ENCODE assay signal across 10 mouse cellular contexts in the genomic region with DNA sequence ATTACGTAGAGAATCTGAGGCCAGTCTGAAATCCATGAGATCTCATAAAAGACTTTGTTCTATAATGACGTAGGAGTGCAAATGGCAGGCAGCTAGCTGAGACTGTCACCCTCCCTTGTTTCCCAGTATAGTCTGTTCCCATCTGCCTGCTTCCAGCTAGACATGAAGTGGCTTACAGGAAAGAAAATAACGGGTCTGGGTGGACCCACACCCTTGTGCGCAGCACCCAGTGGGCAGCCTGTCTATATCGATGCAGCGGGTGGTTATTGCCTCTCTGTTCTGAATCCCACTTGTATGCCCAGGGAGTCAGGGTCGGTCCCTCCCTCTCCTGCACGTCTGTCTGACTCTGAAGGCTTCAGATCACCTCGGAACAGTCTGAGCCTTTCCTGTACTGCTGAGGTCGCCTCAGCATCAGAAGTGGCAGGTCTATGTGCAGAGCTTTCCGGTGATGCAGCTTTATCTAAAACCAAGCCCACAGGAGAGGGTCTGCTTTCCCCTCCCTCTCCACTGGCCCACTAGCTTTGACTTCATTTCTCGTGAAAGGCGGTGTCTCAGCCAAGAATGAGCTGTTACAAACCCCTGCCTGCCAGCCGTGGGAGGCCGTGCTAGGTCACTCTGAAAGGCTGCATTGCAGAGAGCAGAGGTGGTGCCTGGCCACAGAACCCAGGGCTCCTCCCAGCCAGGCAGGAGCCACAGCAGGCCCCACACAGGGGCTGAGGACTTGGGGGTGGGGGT. TPM values are rescaled to one million over a fixed set of nuclear protein-coding genes. Genes with fewer than 3 reads are reported as not detected.
DNase-seq lines count a peak whose midpoint lies in the region; ATAC-seq and TF ChIP-seq lines count a peak whose summit lies in the region.
"Had no signal": no experiment of that assay in that cellular context is flagged by ENCODE, and none has a peak within 500 bp of the region (broad histone marks: within the 10 kb centered on the region; RNA-seq: fewer than 3 reads in every experiment).

No protein-coding gene starts in this region.

- TF ChIP-seq EP300 in heart, postnatal 0 days (IDR thresholded peaks at IDR 0.05; ENCODE audit: low read depth): no peak

- no peak for ATAC-seq in heart, postnatal 0 days (ENCODE audit: insufficient read depth, low read depth)
- ATAC-seq in liver, embryonic 13.5 days (ENCODE audit: low read depth): no peak

- H3K9me3 ChIP-seq in heart, postnatal 0 days (replicated peaks; ENCODE audit: control insufficient read depth, low read length): no peaks in the 10 kb centered on the region
- no peaks in the 10 kb centered on the region for H3K9me3 ChIP-seq in liver, embryonic 13.5 days (replicated peaks)

- peaks cover 88% of the 10 kb centered on the region for H3K36me3 ChIP-seq in heart, postnatal 0 days (replicated peaks; ENCODE audit: control insufficient read depth, insufficient read depth, low read length)
- peaks cover 99% of the 10 kb centered on the region for H3K36me3 ChIP-seq in liver, embryonic 13.5 days

- TF ChIP-seq POLR2A in cerebellum, adult 2 months (IDR thresholded peaks at IDR 0.05; ENCODE audit: borderline replicate concordance, insufficient read depth, low read length): no peak

- peak overlapping the region; percentile 61 for H3K27ac ChIP-seq in cerebellum, adult 2 months (ENCODE audit: insufficient read depth, low read length)
- peak overlapping the region; percentile 48 for H3K27ac ChIP-seq in heart, postnatal 0 days (ENCODE audit: low read depth)
- H3K27ac ChIP-seq in liver, embryonic 13.5 days: peak overlapping the region; percentile 14; the same call in 1 of the 2 replicates
- H3K27ac ChIP-seq: liver, embryonic 14.5 days had no signal

- H3K9ac ChIP-seq in heart, postnatal 0 days (replicated peaks; ENCODE audit: low read depth, low read length): no peak overlapping the region
- H3K9ac ChIP-seq in liver, embryonic 13.5 days: no peak overlapping the region
- H3K9ac ChIP-seq: liver, embryonic 14.5 days had no signal

- WGBS in cerebellum, adult 2 months: 37% methylated on average over 15 of the region's 15 CpGs
- WGBS in heart, postnatal 0 days: 61% methylated on average over 15 of the region's 15 CpGs
- 81% methylated on average over 15 of the region's 15 CpGs for WGBS in liver, embryonic 13.5 days (ENCODE audit: insufficient replicate concordance)

- H3K4me1 ChIP-seq in cerebellum, adult 2 months (ENCODE audit: control insufficient read depth, insufficient read depth, low read length): peaks cover 46% of the 10 kb centered on the region
- H3K4me1 ChIP-seq in heart, postnatal 0 days (ENCODE audit: control insufficient read depth, insufficient read depth): no peaks in the 10 kb centered on the region
- peaks cover 57% of the 10 kb centered on the region for H3K4me1 ChIP-seq in liver, embryonic 13.5 days (replicated peaks)

- DNase-seq in cerebellum, adult 2 months: peak; percentile 48 to 61
- no peak for DNase-seq in cerebellum, adult 11 months
- DNase-seq in left cerebral cortex, adult 18-20 months (ENCODE audit: low spot score in 2 of 2): peak; percentile 30 to 59
- DNase-seq in left cerebral cortex, adult 8-10 months (ENCODE audit: low spot score in 2 of 2): no peak
- DNase-seq in heart, postnatal 0 days (ENCODE audit: low spot score): no peak
- no peak for DNase-seq in liver, embryonic 13.5 days
- no peak for DNase-seq in gastrocnemius, postnatal 4 days (ENCODE audit: low spot score in 2 of 2)
- no peak for DNase-seq in urinary bladder, adult 2 months (ENCODE audit: low spot score)
- DNase-seq: thymus, postnatal 4 days had no signal

- H3K4me3 ChIP-seq in cerebellum, adult 2 months (replicated peaks; ENCODE audit: insufficient read depth, low read depth, low read length): no peak overlapping the region
- no peak overlapping the region for H3K4me3 ChIP-seq in heart, postnatal 0 days (ENCODE audit: low read depth, low read length)
- no peak overlapping the region for H3K4me3 ChIP-seq in liver, embryonic 13.5 days (replicated peaks)

- TF ChIP-seq CTCF in cerebellum, adult 2 months (IDR thresholded peaks at IDR 0.05; ENCODE audit: borderline replicate concordance, insufficient read depth, low read depth, low read length): no peak
- TF ChIP-seq CTCF in heart, postnatal 0 days (IDR thresholded peaks at IDR 0.05; ENCODE audit: low read depth): no peak

- no peaks in the 10 kb centered on the region for H3K27me3 ChIP-seq in cerebellum, adult 2 months (ENCODE audit: control insufficient read depth, insufficient read depth, low read length)
- H3K27me3 ChIP-seq in heart, postnatal 0 days (ENCODE audit: control insufficient read depth, insufficient read depth, low read length): no peaks in the 10 kb centered on the region
- H3K27me3 ChIP-seq in liver, embryonic 13.5 days: no peaks in the 10 kb centered on the region

- no peak overlapping the region for H3K4me2 ChIP-seq in heart, postnatal 0 days (ENCODE audit: low read depth, low read length)
- H3K4me2 ChIP-seq in liver, embryonic 13.5 days: no peak overlapping the region

RNA-seq across cellular contexts. Expression of a gene that starts 12.9 kb away (rescaled TPM):
- 59.1 and 61.6 TPM in 2 replicates for polyA plus RNA-seq in cerebellum, adult 2 months (2012; rRNA removed)
- total RNA-seq in left cerebral cortex, adult 18-20 months (2021): 10 to 100 TPM; 61.5 to 64.2 TPM
- 10 to 100 TPM; 46.3 to 56.1 (median 53.9) TPM for total RNA-seq in left cerebral cortex, adult 8-10 months (2022)
- 71.9 and 82.9 TPM in 2 replicates for total RNA-seq in heart, postnatal 0 days (2014; rRNA removed; ENCODE audit: low replicate concordance)
- 26.0 and 27.7 TPM in 2 replicates for polyA plus RNA-seq in heart, postnatal 0 days (2015; fragmentation: Nextera tagmentation; extraction: Ambion mirVana)
- polyA plus RNA-seq in liver, embryonic 13.5 days (2015; fragmentation: Nextera tagmentation; extraction: Ambion mirVana): 45.4 and 58.4 TPM in 2 replicates
- total RNA-seq in gastrocnemius, postnatal 4 days (2021): 10 to 100 TPM; 43.3 to 44.8 TPM
- 53.7 and 62.0 TPM in 2 replicates for polyA plus RNA-seq in urinary bladder, adult 2 months (2012; rRNA removed)

RNA-seq across cellular contexts. Expression of a gene that starts 25.5 kb away (rescaled TPM):
- polyA plus RNA-seq in cerebellum, adult 2 months (2012; rRNA removed): 18.1 and 18.4 TPM in 2 replicates
- 10 to 100 TPM; 17.5 to 19.3 TPM for total RNA-seq in left cerebral cortex, adult 18-20 months (2021)
- total RNA-seq in left cerebral cortex, adult 8-10 months (2022): 10 to 100 TPM; 13.3 to 18.3 (median 15.8) TPM
- 8.4 and 12.4 TPM in 2 replicates for total RNA-seq in heart, postnatal 0 days (2014; rRNA removed; ENCODE audit: low replicate concordance)
- polyA plus RNA-seq in heart, postnatal 0 days (2015; fragmentation: Nextera tagmentation; extraction: Ambion mirVana): 14.9 and 15.4 TPM in 2 replicates
- polyA plus RNA-seq in liver, embryonic 13.5 days (2015; fragmentation: Nextera tagmentation; extraction: Ambion mirVana): 9.9 and 10.3 TPM in 2 replicates
- total RNA-seq in gastrocnemius, postnatal 4 days (2021): 10 to 100 TPM; 10.3 to 12.8 TPM
- 18.7 and 20.3 TPM in 2 replicates for polyA plus RNA-seq in urinary bladder, adult 2 months (2012; rRNA removed)

RNA-seq across cellular contexts. Expression of a gene that starts 26.9 kb away (rescaled TPM):
- 48.3 and 50.3 TPM in 2 replicates for polyA plus RNA-seq in cerebellum, adult 2 months (2012; rRNA removed)
- 100 to 1,000 TPM; 175 to 185 TPM for total RNA-seq in left cerebral cortex, adult 18-20 months (2021)
- total RNA-seq in left cerebral cortex, adult 8-10 months (2022): 100 to 1,000 TPM; 137 to 172 (median 153) TPM
- 27.0 and 33.8 TPM in 2 replicates for total RNA-seq in heart, postnatal 0 days (2014; rRNA removed; ENCODE audit: low replicate concordance)
- polyA plus RNA-seq in heart, postnatal 0 days (2015; fragmentation: Nextera tagmentation; extraction: Ambion mirVana): 46.8 and 52.8 TPM in 2 replicates
- 50.7 and 64.9 TPM in 2 replicates for polyA plus RNA-seq in liver, embryonic 13.5 days (2015; fragmentation: Nextera tagmentation; extraction: Ambion mirVana)
- total RNA-seq in gastrocnemius, postnatal 4 days (2021): 10 to 100 TPM; 50.3 to 57.9 TPM
- polyA plus RNA-seq in urinary bladder, adult 2 months (2012; rRNA removed): 30.6 and 35.2 TPM in 2 replicates

RNA-seq across cellular contexts. Expression of a gene that starts 30.3 kb away (rescaled TPM):
- polyA plus RNA-seq in cerebellum, adult 2 months (2012; rRNA removed): 12.3 and 13.1 TPM in 2 replicates
- total RNA-seq in left cerebral cortex, adult 18-20 months (2021): 10 to 100 TPM; 23.0 to 27.5 TPM
- total RNA-seq in left cerebral cortex, adult 8-10 months (2022): 10 to 100 TPM; 19.0 to 29.8 (median 23.9) TPM
- total RNA-seq in heart, postnatal 0 days (2014; rRNA removed; ENCODE audit: low replicate concordance): 0.50 and 4.4 TPM in 2 replicates
- 14.0 and 14.6 TPM in 2 replicates for polyA plus RNA-seq in heart, postnatal 0 days (2015; fragmentation: Nextera tagmentation; extraction: Ambion mirVana)
- 14.6 and 15.0 TPM in 2 replicates for polyA plus RNA-seq in liver, embryonic 13.5 days (2015; fragmentation: Nextera tagmentation; extraction: Ambion mirVana)
- 10 to 100 TPM; 26.7 to 32.0 TPM for total RNA-seq in gastrocnemius, postnatal 4 days (2021)
- 7.2 and 8.8 TPM in 2 replicates for polyA plus RNA-seq in urinary bladder, adult 2 months (2012; rRNA removed)

Comparison
In these comparisons a context has a peak if more than half of its experiments do, and no peak if none do; other contexts are left out.
1. DNase-seq: peak in cerebellum, adult 2 months (2 of 2) and left cerebral cortex, adult 18-20 months (2 of 2); none in cerebellum, adult 11 months (single experiment), left cerebral cortex, adult 8-10 months (0 of 2), heart, postnatal 0 days (single experiment), liver, embryonic 13.5 days (single experiment), gastrocnemius, postnatal 4 days (0 of 2) and urinary bladder, adult 2 months (single experiment).
2. Peak in every context shown above with its lines, with median percentiles within 50 percentile points of each other: H3K27ac ChIP-seq.